Mouse (Mus musculus) MEL (cell line): ENCODE data around the gene Mettl13. TPM values are rescaled to one million over a fixed set of nuclear protein-coding genes. Genes with fewer than 3 reads are reported as not detected.

Source experiments
- DNase-seq: peaks from one replicate; pipeline ENCODE4 v3.0.0; 2011; ENCODE audit warnings: low read depth, low spot score
- H3K27ac ChIP-seq: 2 replicates; pipeline ENCODE4 v1.5.1; 2012; ENCODE audit warnings: low read depth, mild to moderate bottlenecking, control low read depth, low read length, moderate library complexity; ENCODE audit not compliant: control insufficient read depth
- H3K27me3 ChIP-seq, 2 experiments: fragments of 150-350 bp in 1 of 2; sonication (generic) in 1 of 2; 2 replicates each; pipeline ENCODE4 v1.6.1; 2012; ENCODE audit warnings: low read length in 2 of 2, mild to moderate bottlenecking in 2 of 2, improper control_type of control experiment in 1 of 2, moderate library complexity in 1 of 2; ENCODE audit not compliant: insufficient read depth in 2 of 2, control insufficient read depth in 1 of 2
- H3K36me3 ChIP-seq, 2 experiments: 2 replicates each; pipeline ENCODE4 v1.6.1; 2012 to 2014; ENCODE audit warnings: low read length in 2 of 2, improper control_type of control experiment in 1 of 2, inconsistent platforms in 1 of 2, mild to moderate bottlenecking in 1 of 2; ENCODE audit not compliant: insufficient read depth in 2 of 2, control insufficient read depth in 1 of 2
- H3K4me1 ChIP-seq, 2 experiments: fragments of 150-350 bp in 1 of 2; sonication (generic) in 1 of 2; 2 replicates each; pipeline ENCODE4 v1.6.1; 2012; ENCODE audit warnings: low read length in 2 of 2, improper control_type of control experiment in 1 of 2, mild to moderate bottlenecking in 1 of 2; ENCODE audit not compliant: insufficient read depth in 2 of 2, control insufficient read depth in 1 of 2
- H3K4me3 ChIP-seq, 2 experiments: fragments of 150-350 bp in 1 of 2; sonication (generic) in 1 of 2; 2 replicates each; pipeline ENCODE4 v1.5.1; 2012; ENCODE audit warnings: low read depth in 2 of 2, low read length in 2 of 2, mild to moderate bottlenecking in 2 of 2, moderate library complexity in 2 of 2, control low read depth in 1 of 2, improper control_type of control experiment in 1 of 2; ENCODE audit not compliant: control insufficient read depth in 1 of 2, insufficient read depth in 1 of 2
- H3K79me2 ChIP-seq: 2 replicates; pipeline ENCODE4 v1.6.1; 2012; ENCODE audit warnings: mild to moderate bottlenecking, low read length, moderate library complexity; ENCODE audit not compliant: control insufficient read depth, poor library complexity, insufficient read depth
- H3K9ac ChIP-seq: 2 replicates; pipeline ENCODE4 v1.6.1; 2012; ENCODE audit warnings: low read depth, mild to moderate bottlenecking, control low read depth, low read length, moderate library complexity; ENCODE audit not compliant: control insufficient read depth, poor library complexity, severe bottlenecking
- H3K9me3 ChIP-seq: fragments of 150-350 bp; sonication (generic); replicated peaks from 2 replicates; pipeline ENCODE4 v1.6.1; 2012; ENCODE audit warnings: mild to moderate bottlenecking, low read length, improper control_type of control experiment, moderate library complexity; ENCODE audit not compliant: insufficient read depth
- BHLHE40 ChIP-seq: IDR thresholded peaks from 2 replicates; pipeline ENCODE4 v1.6.1; 2012; ENCODE audit warnings: low read depth, mild to moderate bottlenecking, inconsistent platforms, low read length, improper control_type of control experiment, borderline replicate concordance
- CHD1 ChIP-seq: IDR thresholded peaks from 2 replicates; pipeline ENCODE4 v1.6.1; 2012; ENCODE audit warnings: low read depth, mild to moderate bottlenecking, inconsistent platforms, low read length, improper control_type of control experiment
- CHD2 ChIP-seq: IDR thresholded peaks from 2 replicates; pipeline ENCODE4 v1.6.1; 2011; ENCODE audit warnings: low read length, improper control_type of control experiment
- ELF1 ChIP-seq: IDR thresholded peaks from 2 replicates; pipeline ENCODE4 v1.6.1; 2014; ENCODE audit warnings: low read depth, mild to moderate bottlenecking, inconsistent platforms, low read length, improper control_type of control experiment, moderate library complexity
- EP300 ChIP-seq, 2 experiments: IDR thresholded peaks; 2 replicates each; pipeline ENCODE4 v1.6.1; 2011; ENCODE audit warnings: improper control_type of control experiment in 2 of 2, low read length in 2 of 2, low read depth in 1 of 2, mild to moderate bottlenecking in 1 of 2
- ETS1 ChIP-seq: IDR thresholded peaks from 2 replicates; pipeline ENCODE4 v1.6.1; 2012; ENCODE audit warnings: low read depth, mild to moderate bottlenecking, inconsistent platforms, low read length, improper control_type of control experiment, moderate library complexity
- GABPA ChIP-seq: IDR thresholded peaks from 2 replicates; pipeline ENCODE4 v1.6.1; 2012; ENCODE audit warnings: low read depth, mild to moderate bottlenecking, inconsistent platforms, low read length, improper control_type of control experiment, moderate library complexity
- GATA1 ChIP-seq: IDR thresholded peaks from 2 replicates; pipeline ENCODE4 v1.6.1; 2011; ENCODE audit warnings: low read depth, low read length, improper control_type of control experiment
- HCFC1 ChIP-seq: IDR thresholded peaks from 2 replicates; pipeline ENCODE4 v1.6.1; 2012; ENCODE audit warnings: low read depth, mild to moderate bottlenecking, inconsistent platforms, low read length, improper control_type of control experiment, moderate library complexity
- KAT2A ChIP-seq: conservative IDR thresholded peaks from 2 replicates; pipeline ENCODE4 v1.6.1; 2012; ENCODE audit warnings: low read depth, low read length, improper control_type of control experiment, inconsistent platforms
- MAFK ChIP-seq: IDR thresholded peaks from 2 replicates; pipeline ENCODE4 v1.6.1; 2011; ENCODE audit warnings: low read depth, mild to moderate bottlenecking, low read length, improper control_type of control experiment, borderline replicate concordance
- MAZ ChIP-seq: IDR thresholded peaks from 2 replicates; pipeline ENCODE4 v1.6.1; 2012; ENCODE audit warnings: low read depth, mild to moderate bottlenecking, inconsistent platforms, low read length, improper control_type of control experiment
- MEF2A ChIP-seq: IDR thresholded peaks from 2 replicates; pipeline ENCODE4 v1.6.1; 2014; ENCODE audit warnings: low read depth, mild to moderate bottlenecking, inconsistent platforms, low read length, improper control_type of control experiment; ENCODE audit not compliant: poor library complexity, insufficient replicate concordance, severe bottlenecking; ENCODE audit errors: extremely low read depth
- MXI1 ChIP-seq: IDR thresholded peaks from 2 replicates; pipeline ENCODE4 v1.6.1; 2011; ENCODE audit warnings: mild to moderate bottlenecking, low read depth, low read length, improper control_type of control experiment
- MYB ChIP-seq: IDR thresholded peaks from 2 replicates; pipeline ENCODE4 v1.6.1; 2011; ENCODE audit warnings: mild to moderate bottlenecking, low read depth, low read length, improper control_type of control experiment
- NELFE ChIP-seq: IDR thresholded peaks from 2 replicates; pipeline ENCODE4 v1.6.1; 2011; ENCODE audit warnings: low read depth, low read length, improper control_type of control experiment
- NRF1 ChIP-seq: IDR thresholded peaks from 2 replicates; pipeline ENCODE4 v1.6.1; 2014; ENCODE audit warnings: low read depth, mild to moderate bottlenecking, inconsistent platforms, low read length, improper control_type of control experiment, moderate library complexity; ENCODE audit not compliant: poor library complexity, insufficient read depth, severe bottlenecking
- POLR2A ChIP-seq, 2 experiments: IDR thresholded peaks; 2 replicates each; pipeline ENCODE4 v1.6.1; 2011 to 2012; ENCODE audit warnings: low read length in 2 of 2, mild to moderate bottlenecking in 2 of 2, control low read depth in 1 of 2, improper control_type of control experiment in 1 of 2, low read depth in 1 of 2, moderate library complexity in 1 of 2; ENCODE audit not compliant: control insufficient read depth in 1 of 2, insufficient read depth in 1 of 2, poor library complexity in 1 of 2
- POLR2AphosphoS2 ChIP-seq: IDR thresholded peaks from 2 replicates; pipeline ENCODE4 v1.6.1; 2011; ENCODE audit warnings: low read length, improper control_type of control experiment
- POLR2AphosphoS5 ChIP-seq: IDR thresholded peaks from 2 replicates; pipeline ENCODE4 v1.6.1; 2012; ENCODE audit warnings: low read depth, borderline replicate concordance, mild to moderate bottlenecking, inconsistent platforms, low read length, moderate library complexity, mixed read lengths
- RCOR1 ChIP-seq: IDR thresholded peaks from 2 replicates; pipeline ENCODE4 v1.6.1; 2012; ENCODE audit warnings: low read depth, mild to moderate bottlenecking, inconsistent platforms, low read length, improper control_type of control experiment
- SIN3A ChIP-seq: IDR thresholded peaks from 2 replicates; pipeline ENCODE4 v1.6.1; 2012; ENCODE audit warnings: low read length, improper control_type of control experiment, inconsistent platforms
- SMC3 ChIP-seq: IDR thresholded peaks from 2 replicates; pipeline ENCODE4 v1.6.1; 2011; ENCODE audit warnings: low read depth, low read length, improper control_type of control experiment
- TAL1 ChIP-seq: IDR thresholded peaks from 2 replicates; pipeline ENCODE4 v1.6.1; 2012; ENCODE audit warnings: mild to moderate bottlenecking, inconsistent platforms, low read length, moderate library complexity, mixed read lengths
- TBP ChIP-seq: IDR thresholded peaks from 2 replicates; pipeline ENCODE4 v1.8.0; 2011; ENCODE audit warnings: low read depth, low read length, improper control_type of control experiment
- UBTF ChIP-seq: IDR thresholded peaks from 2 replicates; pipeline ENCODE4 v1.6.1; 2012; ENCODE audit warnings: low read depth, mild to moderate bottlenecking, inconsistent platforms, low read length, improper control_type of control experiment, moderate library complexity, borderline replicate concordance; ENCODE audit not compliant: insufficient read depth
- USF1 ChIP-seq: IDR thresholded peaks from 2 replicates; pipeline ENCODE4 v1.6.1; 2014; ENCODE audit warnings: low read depth, mild to moderate bottlenecking, inconsistent platforms, low read length, improper control_type of control experiment, moderate library complexity
- USF2 ChIP-seq, 2 experiments: IDR thresholded peaks; 2 replicates each; pipeline ENCODE4 v1.6.1; 2011 to 2012; ENCODE audit warnings: improper control_type of control experiment in 2 of 2, low read length in 2 of 2, borderline replicate concordance in 1 of 2, inconsistent platforms in 1 of 2, low read depth in 1 of 2, mild to moderate bottlenecking in 1 of 2; ENCODE audit not compliant: insufficient read depth in 1 of 2
- ZKSCAN1 ChIP-seq: IDR thresholded peaks from 2 replicates; pipeline ENCODE4 v1.6.1; 2012; ENCODE audit warnings: low read depth, mild to moderate bottlenecking, inconsistent platforms, low read length, improper control_type of control experiment, moderate library complexity
- ZMIZ1 ChIP-seq: IDR thresholded peaks from 2 replicates; pipeline ENCODE4 v1.6.1; 2012; ENCODE audit warnings: low read depth, mild to moderate bottlenecking, inconsistent platforms, low read length, improper control_type of control experiment, moderate library complexity
- polyA plus RNA-seq, 2 experiments: library from polyadenylated mRNA; stranded (reverse) in 1 of 2; unstranded in 1 of 2; fragments of >175 nt in 1 of 2; fragments of >200 nt in 1 of 2; gene quantifications; 2 replicates each; pipeline versions ENCODE4 v1.2.1 to v1.2.4; 2012; ENCODE audit warnings: low replicate concordance in 2 of 2, low read depth in 1 of 2; ENCODE audit not compliant: insufficient read length in 2 of 2, insufficient read depth in 1 of 2, missing spikeins in 1 of 2
- total RNA-seq: library from RNA; depleted of rRNA; stranded (reverse); fragments of 300-350 nt; gene quantifications from 2 replicates; pipeline ENCODE4 v1.2.3, GENCODE M21; 2012

Mettl13 gene
- total and polyA plus RNA-seq, 3 experiments, result 29.1 to 60.1 TPM; not detected in 1

DNA sequence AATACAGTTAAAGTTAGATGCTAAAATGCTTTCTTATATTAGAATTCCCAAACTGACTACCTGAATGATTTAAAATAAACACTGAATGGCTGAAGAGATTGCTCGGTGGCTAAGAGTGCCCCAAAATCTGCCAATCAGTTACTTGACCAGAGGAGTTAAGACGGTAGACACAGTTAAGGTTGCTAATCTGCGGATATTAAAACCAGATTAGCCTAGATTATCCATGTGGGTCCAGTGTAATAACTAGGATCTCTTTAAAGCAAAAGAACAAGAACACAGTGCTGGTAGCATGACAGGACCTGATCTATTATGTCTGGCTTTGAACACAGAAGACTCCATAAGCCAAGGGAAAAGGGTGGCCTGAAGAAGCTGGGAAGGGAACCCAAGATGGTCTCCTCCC is 5.8 kb upstream of the Mettl13 start:
- Histone ChIP-seq H3K27me3 (no peaks in the 10 kb centered on the region), H3K36me3 (peaks cover 0 to 3% of the 10 kb centered on the region in 2 experiments; a peak in 1 of 4 replicates), H3K9ac (no peak overlapping the region), H3K4me1 (peaks cover 5 to 6% of the 10 kb centered on the region in 2 experiments; a peak in 3 of 4 replicates), H3K79me2 (no peaks in the 10 kb centered on the region), H3K9me3 (no peaks in the 10 kb centered on the region), H3K27ac (no peak overlapping the region), H3K4me3 (no peak overlapping the region)
- DNase-seq, result no peak
- TF ChIP-seq UBTF (no peak), ETS1 (no peak), ELF1 (no peak), USF2 (IDR thresholded peaks at IDR 0.05; ENCODE audit: borderline replicate concordance in 1 of 2, insufficient read depth in 1 of 2, low read depth in 1 of 2, low read length in 2 of 2) (no peak), GABPA (no peak)

DNA sequence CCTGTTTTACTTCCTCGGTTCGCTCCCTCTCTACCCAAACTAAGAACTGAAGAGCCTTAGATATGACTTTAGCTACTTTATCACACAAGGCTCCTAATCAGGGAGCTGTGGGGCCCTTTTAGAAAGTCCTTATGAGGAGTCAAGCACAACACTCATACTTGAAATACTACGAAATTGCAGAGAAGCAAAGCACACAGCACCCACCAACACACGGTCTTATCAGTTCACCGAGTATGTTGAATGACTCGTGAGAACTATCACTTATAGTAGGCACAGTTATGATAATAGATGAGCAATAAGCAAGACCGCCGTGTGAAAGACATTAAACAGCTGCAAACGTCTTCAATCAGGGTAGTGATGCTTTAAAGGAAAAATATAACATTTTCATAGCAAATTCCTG is 4.6 kb upstream of the Mettl13 start:
- Histone ChIP-seq H3K4me3 (peak overlapping the region in 1 of 2 experiments; percentile 28; a peak in 2 of 4 replicates), H3K4me1 (peaks cover 5 to 6% of the 10 kb centered on the region in 2 experiments; a peak in 3 of 4 replicates), H3K27me3 (no peaks in the 10 kb centered on the region), H3K27ac (0 out of 2 replicates have a peak overlapping the region, but pooled peaks have one; percentile 1), H3K79me2 (peaks cover 4% of the 10 kb centered on the region), H3K36me3 (peaks cover 0 to 3% of the 10 kb centered on the region in 2 experiments; a peak in 1 of 4 replicates), H3K9me3 (no peaks in the 10 kb centered on the region), H3K9ac (no peak overlapping the region; the same call in 1 of the 2 replicates)
- DNase-seq, result peak; percentile 58
- no peak for TF ChIP-seq MAZ
- TF ChIP-seq NRF1, result no peak
- TF ChIP-seq SIN3A, result peak; percentile 52
- no peak for TF ChIP-seq UBTF
- TF ChIP-seq MEF2A, result no peak
- no peak for TF ChIP-seq MYB
- TF ChIP-seq EP300 (IDR thresholded peaks at IDR 0.05; ENCODE audit: low read depth in 1 of 2, low read length in 2 of 2), result no peak; a peak in 1 of 4 replicates
- TF ChIP-seq NELFE, result no peak
- no peak for TF ChIP-seq MXI1
- TF ChIP-seq RCOR1, result no peak
- TF ChIP-seq ETS1, result peak; percentile 41; the same call in 1 of the 2 replicates
- TF ChIP-seq GATA1, result peak; percentile 61
- TF ChIP-seq TAL1, result no peak
- TF ChIP-seq TBP, result no peak
- no peak for TF ChIP-seq KAT2A
- TF ChIP-seq ZKSCAN1, result no peak
- TF ChIP-seq USF1, result no peak
- no peak for TF ChIP-seq CHD1
- peak; percentile 82 for TF ChIP-seq BHLHE40
- no peak for TF ChIP-seq CHD2
- TF ChIP-seq ZMIZ1, result no peak
- TF ChIP-seq USF2 (IDR thresholded peaks at IDR 0.05; ENCODE audit: borderline replicate concordance in 1 of 2, insufficient read depth in 1 of 2, low read depth in 1 of 2, low read length in 2 of 2), result no peak
- no peak for TF ChIP-seq SMC3
- no peak for TF ChIP-seq POLR2AphosphoS5
- TF ChIP-seq ELF1, result no peak
- no peak for TF ChIP-seq MAFK
- TF ChIP-seq HCFC1, result no peak
- TF ChIP-seq POLR2A (IDR thresholded peaks at IDR 0.05; ENCODE audit: control insufficient read depth in 1 of 2, insufficient read depth in 1 of 2, low read depth in 1 of 2, low read length in 2 of 2, poor library complexity in 1 of 2), result no peak
- no peak for TF ChIP-seq POLR2AphosphoS2
